Mouse (Mus musculus): ENCODE measurements around the gene Slc6a11.

DNA sequence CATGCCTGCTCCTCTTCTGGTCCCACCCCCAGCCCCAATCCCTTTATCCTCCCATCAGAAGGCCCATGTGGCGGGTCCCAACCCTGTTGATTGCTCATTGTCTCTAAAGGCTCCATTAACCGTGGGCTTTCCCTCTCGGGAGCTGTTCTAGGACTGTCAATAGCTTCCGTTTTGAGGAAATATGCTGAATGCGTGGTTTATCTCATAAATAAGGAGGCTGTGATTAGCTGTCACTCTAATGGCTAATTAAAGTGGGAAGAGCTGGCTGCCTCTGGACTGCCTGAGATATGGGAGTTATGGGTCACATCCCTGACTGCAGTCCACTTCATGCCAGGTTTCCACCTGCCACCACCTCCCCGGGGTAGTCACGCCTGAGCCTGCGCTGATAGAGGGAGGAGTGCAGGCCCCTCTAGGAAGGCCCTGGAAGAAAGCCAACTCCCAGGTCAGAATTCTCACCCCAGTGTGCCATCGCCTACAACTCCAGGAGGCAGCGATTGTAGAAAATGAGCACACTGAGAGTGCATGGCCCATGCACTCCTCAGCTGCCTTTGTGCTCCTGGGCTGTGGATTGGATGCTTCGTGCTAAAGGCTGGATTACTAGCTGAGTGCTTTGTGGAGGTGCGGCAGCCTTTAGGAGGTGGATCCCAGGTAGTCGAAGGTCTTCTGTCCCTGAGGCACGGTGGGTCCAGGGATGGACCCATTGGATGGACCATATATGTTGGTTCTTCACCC is 143.1 kb downstream of the Slc6a11 start:
- TF ChIP-seq POLR2A (IDR thresholded peaks at IDR 0.05; ENCODE audit: control insufficient read depth, low read depth, low read length) (no peak), CTCF (IDR thresholded peaks at IDR 0.05; ENCODE audit: control insufficient read depth, insufficient read depth, insufficient replicate concordance, low read depth, low read length) (no peak)
